Mouse (Mus musculus): ENCODE data around the gene Plppr1.

DNA sequence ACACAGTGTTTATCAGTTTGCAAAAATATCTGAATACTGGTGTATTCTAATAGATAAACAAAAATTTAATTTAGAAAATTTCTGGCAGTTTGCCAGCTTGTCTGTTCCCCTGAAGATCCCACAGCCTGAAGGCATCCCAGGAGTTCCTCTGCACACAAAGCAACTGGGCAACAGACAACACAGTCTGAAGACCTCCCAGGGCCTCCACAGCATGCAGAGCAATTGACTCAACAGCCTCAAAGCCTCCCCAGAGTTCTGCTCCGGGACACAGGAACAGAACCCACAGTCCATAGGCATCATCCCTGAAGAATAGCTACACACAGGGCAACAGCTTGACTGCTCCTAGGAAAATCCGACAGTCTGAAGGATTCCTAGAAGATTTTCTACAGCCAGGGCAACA is 289.6 kb downstream of the Plppr1 start:
- TF ChIP-seq CTCF (IDR thresholded peaks at IDR 0.05; ENCODE audit: borderline replicate concordance, insufficient read depth, low read length) (no peak), POLR2A (IDR thresholded peaks at IDR 0.05; ENCODE audit: low read depth, low read length) (no peak)

Data from embryonic fibroblast, embryonic 13.5 days (primary cell).